In the genomic region with DNA sequence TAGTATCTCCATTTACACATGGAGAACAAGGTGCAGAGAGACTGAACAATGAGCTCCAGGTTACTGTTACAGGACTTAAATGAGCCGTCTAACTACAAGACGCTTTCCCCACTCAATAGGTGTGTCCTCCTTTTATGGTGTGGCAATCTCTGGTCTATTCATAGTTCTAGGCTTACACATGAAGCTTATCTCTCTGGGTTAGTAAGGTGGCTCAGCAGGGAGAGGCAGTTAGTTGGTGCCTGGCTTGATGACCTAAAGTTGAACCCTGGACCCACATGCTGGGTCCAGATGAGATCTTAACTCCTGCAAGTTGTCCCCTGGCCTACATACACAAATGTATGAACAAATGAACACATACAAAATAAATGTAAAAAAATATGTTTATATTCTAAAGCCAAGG, we compare ENCODE assay signal across 26 mouse cellular contexts. TPM values are rescaled to one million over a fixed set of nuclear protein-coding genes. Genes with fewer than 3 reads are reported as not detected.
DNase-seq lines count a peak whose midpoint lies in the region; ATAC-seq and TF ChIP-seq lines count a peak whose summit lies in the region.
"Had no signal": no experiment of that assay in that cellular context is flagged by ENCODE, and none has a peak within 500 bp of the region (broad histone marks: within the 10 kb centered on the region; RNA-seq: fewer than 3 reads in every experiment).

No protein-coding gene starts in this region.

- 54% methylated on average over 2 of the region's 2 CpGs for WGBS in heart, adult 2 months
- WGBS in liver, embryonic 16.5 days (ENCODE audit: insufficient replicate concordance) = 29% methylated on average over 2 of the region's 2 CpGs
- WGBS in stomach, postnatal 0 days = 67% methylated on average over 2 of the region's 2 CpGs

- DNase-seq in heart, adult 2 months = no peak
- DNase-seq in heart, postnatal 4 days = no peak
- DNase-seq in urinary bladder, postnatal 14 days (ENCODE audit: low spot score) = peak; percentile 11
- no peak for DNase-seq in urinary bladder, adult 2 months (ENCODE audit: low spot score)
- peak; percentile 54 for DNase-seq in stomach, postnatal 0 days (ENCODE audit: low spot score)
- no peak for DNase-seq in thymus, postnatal 4 days
- no peak for DNase-seq in cerebellum, adult 11-12 months
- DNase-seq: adrenal gland, postnatal 10 days; cerebellum, adult 11 months; cerebellum, postnatal 36 days; kidney, adult 2 months; kidney, postnatal 4 days had no signal

- no peak for TF ChIP-seq EP300 in heart, adult 2 months (IDR thresholded peaks at IDR 0.05; ENCODE audit: insufficient read depth, low read depth, low read length)
- TF ChIP-seq EP300 in stomach, postnatal 0 days (optimal IDR thresholded peaks at IDR 0.05) = no peak

- no peak overlapping the region for H3K4me2 ChIP-seq in liver, embryonic 16.5 days (ENCODE audit: low read depth, low read length)
- no peak overlapping the region for H3K4me2 ChIP-seq in stomach, postnatal 0 days (replicated peaks; ENCODE audit: low read depth)
- H3K4me2 ChIP-seq: forebrain, embryonic 15.5 days; hindbrain, embryonic 15.5 days had no signal

- H3K79me2 ChIP-seq in heart, adult 2 months (replicated peaks; ENCODE audit: control insufficient read depth, insufficient read depth, low read length) = no peaks in the 10 kb centered on the region

- TF ChIP-seq POLR2A in heart, adult 2 months (IDR thresholded peaks at IDR 0.05; ENCODE audit: insufficient read depth, low read depth, low read length) = no peak

- H3K4me1 ChIP-seq in heart, adult 2 months (ENCODE audit: control insufficient read depth, insufficient read depth, low read length) = peaks cover 2% of the 10 kb centered on the region; the same call in 1 of the 2 replicates
- H3K4me1 ChIP-seq in liver, embryonic 16.5 days (ENCODE audit: control insufficient read depth, low read depth, low read length) = no peaks in the 10 kb centered on the region; the same call in 1 of the 2 replicates
- no peaks in the 10 kb centered on the region for H3K4me1 ChIP-seq in stomach, postnatal 0 days (replicated peaks; ENCODE audit: control insufficient read depth, insufficient read depth)
- H3K4me1 ChIP-seq: embryonic facial prominence, embryonic 10.5 days; forebrain, embryonic 15.5 days; hindbrain, embryonic 15.5 days had no signal

- H3K4me3 ChIP-seq in heart, adult 2 months = no peak overlapping the region
- H3K4me3 ChIP-seq in liver, embryonic 16.5 days (ENCODE audit: low read depth, low read length) = no peak overlapping the region
- H3K4me3 ChIP-seq in stomach, postnatal 0 days (ENCODE audit: low read depth, low read length) = no peak overlapping the region
- H3K4me3 ChIP-seq: embryonic facial prominence, embryonic 10.5 days; forebrain, embryonic 15.5 days; hindbrain, embryonic 15.5 days; megakaryocyte, embryonic 14.5 days had no signal

- H3K27ac ChIP-seq in heart, adult 2 months = peak overlapping the region; percentile 42
- H3K27ac ChIP-seq in liver, embryonic 16.5 days (ENCODE audit: low read length) = no peak overlapping the region
- peak overlapping the region; percentile 65; the same call in 1 of the 2 replicates for H3K27ac ChIP-seq in stomach, postnatal 0 days (replicated peaks)
- H3K27ac ChIP-seq: embryonic facial prominence, embryonic 10.5 days; forebrain, embryonic 15.5 days; hindbrain, embryonic 15.5 days had no signal

- H3K9me3 ChIP-seq in liver, embryonic 16.5 days (replicated peaks; ENCODE audit: control insufficient read depth, low read length) = no peaks in the 10 kb centered on the region
- no peaks in the 10 kb centered on the region for H3K9me3 ChIP-seq in stomach, postnatal 0 days (ENCODE audit: control insufficient read depth, low read length)
- H3K9me3 ChIP-seq: embryonic facial prominence, embryonic 10.5 days; forebrain, embryonic 15.5 days; G1E; hindbrain, embryonic 15.5 days; megakaryocyte, embryonic 14.5 days had no signal

- no peaks in the 10 kb centered on the region for H3K27me3 ChIP-seq in heart, adult 2 months (ENCODE audit: control insufficient read depth, insufficient read depth, low read length)
- H3K27me3 ChIP-seq in liver, embryonic 16.5 days (ENCODE audit: control insufficient read depth, insufficient read depth, low read depth, low read length) = no peaks in the 10 kb centered on the region
- H3K27me3 ChIP-seq in stomach, postnatal 0 days (ENCODE audit: control insufficient read depth, insufficient read depth, low read length) = no peaks in the 10 kb centered on the region
- H3K27me3 ChIP-seq: forebrain, embryonic 15.5 days; hindbrain, embryonic 15.5 days; megakaryocyte, embryonic 14.5 days had no signal

- H3K36me3 ChIP-seq in heart, adult 2 months (ENCODE audit: control insufficient read depth, insufficient read depth, low read length) = peaks cover 9% of the 10 kb centered on the region
- H3K36me3 ChIP-seq in liver, embryonic 16.5 days (ENCODE audit: control insufficient read depth, insufficient read depth) = peaks cover 35% of the 10 kb centered on the region
- peaks cover 3% of the 10 kb centered on the region; the same call in 1 of the 2 replicates for H3K36me3 ChIP-seq in stomach, postnatal 0 days (ENCODE audit: control insufficient read depth, insufficient read depth, low read length)

- intact Hi-C loops in heart, adult 2 months (cut with DNase I) = loop anchor here (5.0 kb wide), 1 partner anchor 186 kb away; a partner anchor contains a TSS

- peak; percentile 55; the same call in 1 of the 2 replicates for ATAC-seq in liver, embryonic 16.5 days (ENCODE audit: low read depth)
- ATAC-seq in stomach, postnatal 0 days (ENCODE audit: low FRiP score, low TSS enrichment) = peak; percentile 93
- ATAC-seq: CD4-positive, CD25-positive, alpha-beta regulatory T cell, adult 4 months; forebrain, embryonic 15.5 days had no signal

- no peak overlapping the region for H3K9ac ChIP-seq in heart, adult 2 months (ENCODE audit: low read depth, low read length)
- no peak overlapping the region for H3K9ac ChIP-seq in liver, embryonic 16.5 days (ENCODE audit: low read depth, low read length)
- H3K9ac ChIP-seq in stomach, postnatal 0 days (ENCODE audit: low read length) = no peak overlapping the region
- H3K9ac ChIP-seq: forebrain, embryonic 15.5 days; hindbrain, embryonic 15.5 days had no signal

- TF ChIP-seq CTCF in heart, adult 2 months (IDR thresholded peaks at IDR 0.05) = no peak
- TF ChIP-seq CTCF in stomach, postnatal 0 days (IDR thresholded peaks at IDR 0.05; ENCODE audit: low read depth) = no peak

RNA-seq across cellular contexts. Expression of a gene that starts 24.3 kb away (rescaled TPM):
- total RNA-seq in heart, adult 2 months (2021) = under 1 TPM; 0.55 to 0.63 TPM
- polyA plus RNA-seq in heart, adult 2 months (2012; rRNA removed) = 0.64 and 1.1 TPM in 2 replicates
- 1 to 10 TPM; 4.2 to 5.5 TPM for total RNA-seq in heart, postnatal 4 days (2021)
- polyA plus RNA-seq in urinary bladder, adult 2 months (2012; rRNA removed) = 0.04 TPM in 1 of 2 replicates, not detected in the other
- polyA plus RNA-seq in liver, embryonic 16.5 days (2015; fragmentation: Nextera tagmentation; extraction: Ambion mirVana) = 0.25 and 1.3 TPM in 2 replicates
- 2.7 and 3.1 TPM in 2 replicates for polyA plus RNA-seq in stomach, postnatal 0 days (2015; fragmentation: Nextera tagmentation; extraction: Ambion mirVana)
- total RNA-seq: adrenal gland, postnatal 10 days; layer of hippocampus, postnatal 14 days; left cerebral cortex, postnatal 14 days; midbrain, postnatal 0 days had no signal
- polyA plus RNA-seq: CD4-positive, CD25-positive, alpha-beta regulatory T cell, adult 4 months; G1E; spleen, adult 2 months had no signal

RNA-seq across cellular contexts. Expression of a gene that starts 32.6 kb away (rescaled TPM):
- total RNA-seq in heart, adult 2 months (2021) = not detected
- not detected in 2 replicates for polyA plus RNA-seq in heart, adult 2 months (2012; rRNA removed)
- under 1 TPM in 1 of 2 experiments, not detected in 1; 0.24 TPM for total RNA-seq in heart, postnatal 4 days (2021)
- polyA plus RNA-seq in urinary bladder, adult 2 months (2012; rRNA removed) = not detected in 2 replicates
- not detected in 2 replicates for polyA plus RNA-seq in liver, embryonic 16.5 days (2015; fragmentation: Nextera tagmentation; extraction: Ambion mirVana)
- polyA plus RNA-seq in stomach, postnatal 0 days (2015; fragmentation: Nextera tagmentation; extraction: Ambion mirVana) = not detected in 2 replicates
- total RNA-seq: adrenal gland, postnatal 10 days; G1E; granulocyte monocyte progenitor cell, adult 5-6 weeks; layer of hippocampus, postnatal 14 days; left cerebral cortex, postnatal 14 days; midbrain, postnatal 0 days had no signal
- polyA plus RNA-seq: CD4-positive, CD25-positive, alpha-beta regulatory T cell, adult 4 months; embryonic facial prominence, embryonic 10.5 days; forebrain, embryonic 15.5 days; G1E; limb, embryonic 14.5 days; lung, embryonic 16.5 days; spleen, adult 2 months had no signal

RNA-seq across cellular contexts. Expression of a gene that starts 32.7 kb away (rescaled TPM):
- total RNA-seq in heart, adult 2 months (2021) = 100 to 1,000 TPM; 110 to 133 TPM
- 44.3 and 70.5 TPM in 2 replicates for polyA plus RNA-seq in heart, adult 2 months (2012; rRNA removed)
- total RNA-seq in heart, postnatal 4 days (2021) = 10 to 100 TPM; 90.4 to 97.4 TPM
- polyA plus RNA-seq in urinary bladder, adult 2 months (2012; rRNA removed) = 29.3 and 34.0 TPM in 2 replicates
- 38.1 and 42.1 TPM in 2 replicates for polyA plus RNA-seq in liver, embryonic 16.5 days (2015; fragmentation: Nextera tagmentation; extraction: Ambion mirVana)
- polyA plus RNA-seq in stomach, postnatal 0 days (2015; fragmentation: Nextera tagmentation; extraction: Ambion mirVana) = 30.8 and 38.6 TPM in 2 replicates

RNA-seq across cellular contexts. Expression of a gene that starts 43.9 kb away (rescaled TPM):
- 1 to 10 TPM; 6.2 to 6.8 TPM for total RNA-seq in heart, adult 2 months (2021)
- polyA plus RNA-seq in heart, adult 2 months (2012; rRNA removed) = 6.2 and 8.7 TPM in 2 replicates
- 1 to 10 TPM; 8.0 to 8.7 TPM for total RNA-seq in heart, postnatal 4 days (2021)
- polyA plus RNA-seq in urinary bladder, adult 2 months (2012; rRNA removed) = 23.9 and 30.5 TPM in 2 replicates
- 4.8 and 5.0 TPM in 2 replicates for polyA plus RNA-seq in liver, embryonic 16.5 days (2015; fragmentation: Nextera tagmentation; extraction: Ambion mirVana)
- 24.3 and 26.3 TPM in 2 replicates for polyA plus RNA-seq in stomach, postnatal 0 days (2015; fragmentation: Nextera tagmentation; extraction: Ambion mirVana)

Comparison
In these comparisons a context has a peak if more than half of its experiments do, and no peak if none do; other contexts are left out.
1. DNase-seq: peak in urinary bladder, postnatal 14 days (single experiment) and stomach, postnatal 0 days (single experiment); none in heart, adult 2 months (0 of 2), heart, postnatal 4 days (single experiment), urinary bladder, adult 2 months (single experiment), thymus, postnatal 4 days (single experiment) and cerebellum, adult 11-12 months (single experiment).